In genomic region chr9:45955107-45955963, GRCm38 (mm10) we compare ENCODE assay signal across 8 mouse cellular contexts. TPM values are rescaled to one million over a fixed set of nuclear protein-coding genes. Genes with fewer than 3 reads are reported as not detected.
A peak's percentile ranks its signal among the peaks of the same experiment; 100 is the strongest.
DNase-seq lines count a peak whose midpoint lies in the region; ATAC-seq and TF ChIP-seq lines count a peak whose summit lies in the region.

Sidt2 (minus strand) TSS chr9:45955258.

- under 1% methylated on average over 48 of the region's 48 CpGs for WGBS in heart, embryonic 11.5 days (ENCODE audit: insufficient replicate concordance)
- WGBS in kidney, embryonic 15.5 days: under 1% methylated on average over 48 of the region's 48 CpGs
- under 1% methylated on average over 48 of the region's 48 CpGs for WGBS in limb, embryonic 15.5 days
- WGBS in midbrain, postnatal 0 days: under 1% methylated on average over 48 of the region's 48 CpGs

- peaks cover 39% of the 10 kb centered on the region for H3K4me1 ChIP-seq in erythroblast, embryonic 14.5 days (ENCODE audit: control insufficient read depth)
- peaks cover 13% of the 10 kb centered on the region for H3K4me1 ChIP-seq in heart, embryonic 11.5 days (ENCODE audit: control insufficient read depth, insufficient read depth, low read length)
- peaks cover 27% of the 10 kb centered on the region for H3K4me1 ChIP-seq in kidney, embryonic 15.5 days
- H3K4me1 ChIP-seq in limb, embryonic 15.5 days: peaks cover 34% of the 10 kb centered on the region
- peaks cover 13% of the 10 kb centered on the region; the same call in 1 of the 2 replicates for H3K4me1 ChIP-seq in midbrain, postnatal 0 days (ENCODE audit: insufficient read depth, low read length)

- H3K9me3 ChIP-seq in erythroblast, embryonic 14.5 days (ENCODE audit: control insufficient read depth, low read length): no peaks in the 10 kb centered on the region
- no peaks in the 10 kb centered on the region for H3K9me3 ChIP-seq in heart, embryonic 11.5 days (replicated peaks; ENCODE audit: control insufficient read depth, low read length)
- no peaks in the 10 kb centered on the region for H3K9me3 ChIP-seq in kidney, embryonic 15.5 days (replicated peaks)
- no peaks in the 10 kb centered on the region for H3K9me3 ChIP-seq in limb, embryonic 15.5 days
- H3K9me3 ChIP-seq in midbrain, postnatal 0 days (ENCODE audit: low read length): no peaks in the 10 kb centered on the region

- ATAC-seq in heart, embryonic 11.5 days (replicated peaks; ENCODE audit: insufficient number of reproducible peaks, low FRiP score, low TSS enrichment): peak; percentile 92
- ATAC-seq in kidney, embryonic 15.5 days (replicated peaks; ENCODE audit: low FRiP score): peak; percentile 96
- ATAC-seq in limb, embryonic 15.5 days (ENCODE audit: insufficient number of reproducible peaks, low FRiP score, low TSS enrichment, low read depth): peak; percentile 91
- peak; percentile 94 for ATAC-seq in midbrain, postnatal 0 days (ENCODE audit: low FRiP score)

- peak within 1 kb of the TSS; percentile 92 for H3K4me3 ChIP-seq in erythroblast, embryonic 14.5 days (replicated peaks)
- H3K4me3 ChIP-seq in heart, embryonic 11.5 days (ENCODE audit: low read depth, low read length): peak within 1 kb of the TSS; percentile 67
- peak within 1 kb of the TSS; percentile 82 for H3K4me3 ChIP-seq in kidney, embryonic 15.5 days (replicated peaks)
- peak within 1 kb of the TSS; percentile 87 for H3K4me3 ChIP-seq in limb, embryonic 15.5 days
- peak within 1 kb of the TSS; percentile 95 for H3K4me3 ChIP-seq in midbrain, postnatal 0 days (ENCODE audit: low read depth, low read length)

- H3K36me3 ChIP-seq in erythroblast, embryonic 14.5 days (ENCODE audit: control insufficient read depth): peaks cover 48% of the 10 kb centered on the region
- peaks cover 3% of the 10 kb centered on the region; the same call in 1 of the 2 replicates for H3K36me3 ChIP-seq in heart, embryonic 11.5 days (ENCODE audit: control insufficient read depth, insufficient read depth, low read length)
- peaks cover 22% of the 10 kb centered on the region for H3K36me3 ChIP-seq in kidney, embryonic 15.5 days
- peaks cover 18% of the 10 kb centered on the region for H3K36me3 ChIP-seq in limb, embryonic 15.5 days
- peaks cover 19% of the 10 kb centered on the region for H3K36me3 ChIP-seq in midbrain, postnatal 0 days (ENCODE audit: insufficient read depth, low read length)

- DNase-seq in CD4-positive, CD25-positive, alpha-beta regulatory T cell, adult 2 months (ENCODE audit: low read depth, low spot score): peak; percentile 94
- peak; percentile 76 for DNase-seq in brain, embryonic 18.5 days (ENCODE audit: low read depth, low spot score)
- peak; percentile 94 for DNase-seq in midbrain, postnatal 0 days (ENCODE audit: low spot score)
- peak; percentile 89 to 90 for DNase-seq in spleen, postnatal 36 days (ENCODE audit: low spot score in 2 of 2)

- no peaks in the 10 kb centered on the region for H3K27me3 ChIP-seq in erythroblast, embryonic 14.5 days (ENCODE audit: control insufficient read depth)
- no peaks in the 10 kb centered on the region for H3K27me3 ChIP-seq in heart, embryonic 11.5 days (ENCODE audit: control insufficient read depth, insufficient read depth, low read length)
- no peaks in the 10 kb centered on the region for H3K27me3 ChIP-seq in kidney, embryonic 15.5 days
- no peaks in the 10 kb centered on the region for H3K27me3 ChIP-seq in limb, embryonic 15.5 days
- no peaks in the 10 kb centered on the region for H3K27me3 ChIP-seq in midbrain, postnatal 0 days (ENCODE audit: insufficient read depth, low read length)

- peak within 1 kb of the TSS; percentile 92 for H3K4me2 ChIP-seq in heart, embryonic 11.5 days
- peak within 1 kb of the TSS; percentile 83 for H3K4me2 ChIP-seq in kidney, embryonic 15.5 days
- H3K4me2 ChIP-seq in limb, embryonic 15.5 days: peak within 1 kb of the TSS; percentile 77
- H3K4me2 ChIP-seq in midbrain, postnatal 0 days (ENCODE audit: low read depth, low read length, poor library complexity, severe bottlenecking): peak within 1 kb of the TSS; percentile 89

- H3K9ac ChIP-seq in heart, embryonic 11.5 days (ENCODE audit: low read depth, low read length): peak within 1 kb of the TSS; percentile 88
- peak within 1 kb of the TSS; percentile 87 for H3K9ac ChIP-seq in kidney, embryonic 15.5 days
- peak within 1 kb of the TSS; percentile 94 for H3K9ac ChIP-seq in limb, embryonic 15.5 days
- H3K9ac ChIP-seq in midbrain, postnatal 0 days (replicated peaks; ENCODE audit: low read length, poor library complexity, severe bottlenecking): peak within 1 kb of the TSS; percentile 91

- H3K27ac ChIP-seq in heart, embryonic 11.5 days (ENCODE audit: low read depth, low read length): peak within 1 kb of the TSS; percentile 70
- H3K27ac ChIP-seq in kidney, embryonic 15.5 days: peak within 1 kb of the TSS; percentile 90
- peak within 1 kb of the TSS; percentile 92 for H3K27ac ChIP-seq in limb, embryonic 15.5 days
- peak within 1 kb of the TSS; percentile 84 for H3K27ac ChIP-seq in midbrain, postnatal 0 days (ENCODE audit: low read depth, low read length)

- TF ChIP-seq CTCF in midbrain, postnatal 0 days (IDR thresholded peaks at IDR 0.05): no peak

RNA-seq across cellular contexts. Expression of gene Sidt2, which starts in this region (rescaled TPM):
- 2.4 and 2.6 TPM in 2 replicates for polyA plus RNA-seq in erythroblast, embryonic 14.5 days (2012)
- polyA plus RNA-seq in heart, embryonic 11.5 days (2014; fragmentation: Nextera tagmentation; extraction: Ambion mirVana): 34.7 and 36.0 TPM in 2 replicates
- polyA plus RNA-seq in kidney, embryonic 15.5 days (2015; fragmentation: Nextera tagmentation; extraction: Ambion mirVana): 37.3 and 39.3 TPM in 2 replicates
- polyA plus RNA-seq in limb, embryonic 15.5 days (2015; fragmentation: Nextera tagmentation; extraction: Ambion mirVana): 50.6 and 66.1 TPM in 2 replicates
- total RNA-seq in midbrain, postnatal 0 days (2014; rRNA removed): 107 and 115 TPM in 2 replicates
- polyA plus RNA-seq in midbrain, postnatal 0 days (2015; fragmentation: Nextera tagmentation; extraction: Ambion mirVana): 46.7 and 50.8 TPM in 2 replicates

Comparison
In these comparisons a context has a peak if more than half of its experiments do, and no peak if none do; other contexts are left out.
1. Peak in every context shown above with its lines: DNase-seq, ATAC-seq, H3K4me3 ChIP-seq and H3K27ac ChIP-seq.